Mouse (Mus musculus) midbrain, embryonic 14.5 days (tissue): ENCODE measurements around the gene Hlx. TPM values are rescaled to one million over a fixed set of nuclear protein-coding genes. Genes with fewer than 3 reads are reported as not detected.

ENCODE experiments used
- ATAC-seq: fragments of 200-750 bp; cut with Nextera tagmentation; 2 replicates; pipeline ENCODE4 v1.8.0; 2017; ENCODE audit warnings: moderate number of reproducible peaks, moderate library complexity; ENCODE audit not compliant: low FRiP score, low TSS enrichment
- DNase-seq: peaks from one replicate; pipeline ENCODE4 v3.0.0-alpha.2; 2015
- H3K27ac ChIP-seq: fragments of 300-500 bp; sonication (generic); replicated peaks from 2 replicates; pipeline ENCODE4 v1.5.1; 2014; ENCODE audit warnings: mild to moderate bottlenecking, low read depth, low read length, moderate library complexity
- H3K27me3 ChIP-seq: fragments of 300-500 bp; sonication (generic); 2 replicates; pipeline ENCODE4 v1.6.1; 2014; ENCODE audit warnings: low read length, control low read depth, mixed read lengths; ENCODE audit not compliant: control insufficient read depth, insufficient read depth
- H3K36me3 ChIP-seq: fragments of 300-500 bp; sonication (generic); 2 replicates; pipeline ENCODE4 v1.6.1; 2014; ENCODE audit warnings: low read length, control low read depth; ENCODE audit not compliant: control insufficient read depth, insufficient read depth
- H3K4me1 ChIP-seq: fragments of 300-500 bp; sonication (generic); 2 replicates; pipeline ENCODE4 v1.6.1; 2014; ENCODE audit warnings: mild to moderate bottlenecking, antibody characterized with exemption, low read length, control low read depth; ENCODE audit not compliant: control insufficient read depth, insufficient read depth
- H3K4me2 ChIP-seq: fragments of 300-500 bp; sonication (generic); 2 replicates; pipeline ENCODE4 v1.6.1; 2014; ENCODE audit warnings: mild to moderate bottlenecking, low read length, moderate library complexity
- H3K4me3 ChIP-seq: fragments of 300-500 bp; sonication (generic); replicated peaks from 2 replicates; pipeline ENCODE4 v1.5.1; 2014; ENCODE audit warnings: low read depth, low read length
- H3K9ac ChIP-seq: fragments of 300-500 bp; sonication (generic); replicated peaks from 2 replicates; pipeline ENCODE4 v1.6.1; 2014; ENCODE audit warnings: mild to moderate bottlenecking, low read length, moderate library complexity
- H3K9me3 ChIP-seq: fragments of 300-500 bp; sonication (generic); 2 replicates; pipeline ENCODE4 v1.6.1; 2016; ENCODE audit warnings: low read length, control low read depth, mixed read lengths; ENCODE audit not compliant: control insufficient read depth
- WGBS: fragments of 180-500 bp; shearing (Covaris S2); extraction: QIAGEN DNeasy Blood & Tissue Kit; methylation state at CpG from one replicate; pipeline ENCODE4 v1.1.7; 2014; 5-methylcytosine and 5-hydroxymethylcytosine counted together
- polyA plus RNA-seq: library from polyadenylated mRNA; unstranded; fragments of >200 nt; fragmentation: Nextera tagmentation; extraction: Ambion mirVana; gene quantifications from 2 replicates; pipeline ENCODE4 v1.2.1, GENCODE M21; 2014

The Hlx gene
- polyA plus RNA-seq, 1 experiment from 2014 or later, result 1.2 TPM

DNA sequence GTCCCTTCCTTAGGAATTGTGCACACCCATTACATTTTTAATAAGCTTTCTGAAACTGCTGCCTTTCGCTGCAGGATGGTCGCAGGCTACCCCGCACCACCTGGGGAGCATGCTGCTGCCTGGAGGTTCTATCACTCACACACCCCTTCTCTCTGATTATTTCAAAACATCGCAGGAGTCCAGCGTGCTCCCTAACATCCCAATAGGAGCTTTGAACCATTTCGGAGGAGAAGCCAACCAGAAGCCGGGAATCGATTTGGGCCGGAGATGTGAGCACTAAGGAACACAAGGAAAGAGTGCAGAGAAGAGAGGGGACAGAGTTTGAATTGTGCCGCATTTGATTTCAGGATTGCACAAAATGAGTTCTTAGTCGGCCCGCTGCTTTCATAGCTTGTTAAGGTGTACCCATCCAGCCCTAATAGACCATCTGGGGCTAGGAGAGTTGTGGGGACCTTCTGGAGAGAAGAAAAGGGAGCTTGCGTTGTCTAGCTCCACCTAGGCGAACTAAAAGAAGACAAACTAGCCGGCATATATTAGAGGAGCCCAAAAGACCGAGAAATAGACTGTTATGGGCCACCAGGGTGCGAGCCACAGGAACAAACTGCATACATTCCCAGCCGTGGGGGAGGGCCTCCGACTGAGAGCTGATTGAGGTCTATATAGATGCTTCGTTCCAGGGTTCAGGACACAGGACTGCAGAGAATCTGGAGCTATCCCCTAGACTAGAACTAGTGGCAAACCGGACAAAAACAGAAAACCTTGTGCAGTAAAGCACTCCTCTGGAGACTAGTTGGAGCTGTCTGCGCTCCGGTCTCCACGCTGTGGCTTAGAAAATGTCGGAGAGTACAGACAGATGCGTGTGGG lies 12.0 kb downstream of the Hlx start:
- no peaks in the 10 kb centered on the region for H3K4me1 ChIP-seq
- no peak overlapping the region for H3K4me2 ChIP-seq
- DNase-seq (no peak), ATAC-seq (no peak)
- WGBS, result 2% methylated on average over 26 of the region's 26 CpGs
- H3K9me3 ChIP-seq, result no peaks in the 10 kb centered on the region
- no peak overlapping the region for H3K9ac ChIP-seq
- no peak overlapping the region for H3K4me3 ChIP-seq
- no peak overlapping the region for H3K27ac ChIP-seq
- no peaks in the 10 kb centered on the region for H3K36me3 ChIP-seq
- peaks cover 97% of the 10 kb centered on the region for H3K27me3 ChIP-seq

DNA sequence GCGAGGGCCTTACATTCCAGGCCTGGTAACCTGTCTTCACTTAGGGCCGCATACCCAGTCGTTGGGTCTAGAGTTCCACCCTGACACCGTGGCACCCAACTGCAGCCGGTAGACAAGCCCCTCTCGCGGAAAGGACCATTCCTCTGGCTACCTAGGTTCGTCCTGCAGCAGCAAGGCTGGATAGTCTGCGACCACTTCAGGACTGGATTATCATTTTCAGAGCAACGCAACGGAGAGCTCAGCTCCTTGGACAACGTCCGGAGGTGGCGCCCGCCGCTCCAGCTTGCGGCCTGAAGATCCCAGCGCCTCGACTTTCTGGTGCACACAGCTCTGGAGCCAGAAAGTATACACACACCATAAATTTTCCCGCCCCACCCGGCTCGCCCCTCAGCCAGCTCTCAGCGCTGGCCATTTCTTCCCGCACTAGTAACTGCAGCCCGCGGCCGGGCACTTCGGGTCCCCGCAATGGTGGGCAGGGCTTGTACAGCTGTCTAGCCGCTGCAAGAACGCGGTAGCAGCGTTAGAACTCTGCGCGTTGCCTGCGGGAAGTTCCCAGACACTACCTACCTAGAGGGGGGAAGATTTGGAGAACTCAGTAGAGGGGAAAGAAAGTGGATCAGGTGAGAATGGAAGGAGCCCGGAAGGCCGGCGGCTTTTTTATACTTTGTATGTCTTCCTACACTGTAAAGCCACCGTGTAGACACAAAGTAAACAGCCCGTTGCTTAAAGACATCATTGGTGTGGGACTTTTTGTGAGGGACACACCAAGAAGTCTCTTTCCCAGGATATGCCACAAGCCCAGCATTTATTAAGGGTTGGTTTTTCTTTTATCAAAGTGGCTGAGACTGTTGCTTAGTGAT lies 13.9 kb downstream of the Hlx start:
- WGBS, result under 1% methylated on average over 41 of the region's 41 CpGs
- Histone ChIP-seq H3K4me3 (no peak overlapping the region), H3K9ac (no peak overlapping the region), H3K4me2 (0 out of 2 replicates have a peak overlapping the region, but pooled peaks have one; percentile 8), H3K27ac (no peak overlapping the region), H3K9me3 (no peaks in the 10 kb centered on the region), H3K36me3 (no peaks in the 10 kb centered on the region), H3K4me1 (no peaks in the 10 kb centered on the region), H3K27me3 (peaks cover 95% of the 10 kb centered on the region)
- DNase-seq (no peak), ATAC-seq (no peak)

DNA sequence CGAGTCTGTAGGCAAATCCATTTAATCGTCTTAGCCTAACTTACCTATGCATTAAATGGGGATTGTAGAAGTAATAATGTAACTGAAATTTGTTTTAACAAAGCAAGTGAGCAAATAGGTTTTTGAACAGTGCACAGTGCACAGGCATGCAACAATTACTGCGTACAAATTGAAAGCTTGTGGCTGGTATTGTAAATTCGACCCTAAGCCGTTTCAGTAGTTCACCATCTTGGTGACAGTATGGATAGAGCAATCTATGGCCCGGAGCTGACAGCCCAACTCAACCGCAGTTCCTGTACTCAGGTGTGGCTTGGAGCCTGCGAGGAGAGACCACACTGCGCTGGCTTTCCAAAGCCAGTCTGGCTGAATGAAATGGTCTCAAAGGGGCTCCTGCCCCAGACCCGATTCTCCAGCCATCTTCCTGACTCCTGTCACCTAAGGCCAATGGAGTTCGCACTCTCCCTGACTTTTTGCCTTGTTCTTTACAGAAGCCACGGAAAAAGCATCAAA lies 14.7 kb downstream of the Hlx start:
- no peak overlapping the region for H3K9ac ChIP-seq
- H3K36me3 ChIP-seq, result no peaks in the 10 kb centered on the region
- no peak overlapping the region for H3K27ac ChIP-seq
- H3K4me3 ChIP-seq, result no peak overlapping the region
- no peak for DNase-seq
- no peaks in the 10 kb centered on the region for H3K4me1 ChIP-seq
- ATAC-seq, result no peak
- WGBS, result 2% methylated on average over 12 of the region's 12 CpGs
- H3K4me2 ChIP-seq, result no peak overlapping the region
- H3K27me3 ChIP-seq, result peaks cover 88% of the 10 kb centered on the region
- H3K9me3 ChIP-seq, result no peaks in the 10 kb centered on the region

DNA sequence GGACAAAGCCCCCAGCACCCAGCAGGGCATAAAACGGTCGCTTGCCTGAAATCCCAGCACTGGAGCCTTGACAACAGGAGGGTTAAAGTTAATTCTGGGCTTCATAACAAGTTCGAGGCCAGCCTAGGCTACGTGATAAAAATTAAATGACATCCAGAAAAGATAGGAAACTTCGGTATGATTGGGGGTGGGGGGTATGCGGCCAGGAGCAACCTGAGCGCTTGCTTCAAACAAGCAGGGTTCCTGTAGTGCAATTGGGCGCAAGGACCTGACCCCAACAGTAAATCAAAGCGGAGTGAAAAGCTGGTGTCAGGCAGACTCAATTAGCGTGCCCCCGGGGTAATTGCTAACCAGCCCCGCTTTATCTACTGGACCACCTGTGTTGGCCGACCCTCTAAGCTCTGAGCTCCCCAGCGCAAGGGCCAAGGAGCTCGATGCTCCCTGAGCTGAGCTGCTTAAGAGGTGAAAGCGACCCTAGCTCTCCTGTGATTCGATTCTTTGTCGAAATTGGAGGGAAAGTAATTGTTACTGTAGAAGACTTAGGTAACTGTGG lies 15.3 kb downstream of the Hlx start:
- Histone ChIP-seq H3K27me3 (peaks cover 81% of the 10 kb centered on the region), H3K9ac (no peak overlapping the region), H3K4me1 (no peaks in the 10 kb centered on the region), H3K36me3 (no peaks in the 10 kb centered on the region), H3K4me2 (no peak overlapping the region), H3K27ac (no peak overlapping the region), H3K9me3 (no peaks in the 10 kb centered on the region), H3K4me3 (no peak overlapping the region)
- DNase-seq (no peak), ATAC-seq (no peak)
- 1% methylated on average over 18 of the region's 18 CpGs for WGBS

DNA sequence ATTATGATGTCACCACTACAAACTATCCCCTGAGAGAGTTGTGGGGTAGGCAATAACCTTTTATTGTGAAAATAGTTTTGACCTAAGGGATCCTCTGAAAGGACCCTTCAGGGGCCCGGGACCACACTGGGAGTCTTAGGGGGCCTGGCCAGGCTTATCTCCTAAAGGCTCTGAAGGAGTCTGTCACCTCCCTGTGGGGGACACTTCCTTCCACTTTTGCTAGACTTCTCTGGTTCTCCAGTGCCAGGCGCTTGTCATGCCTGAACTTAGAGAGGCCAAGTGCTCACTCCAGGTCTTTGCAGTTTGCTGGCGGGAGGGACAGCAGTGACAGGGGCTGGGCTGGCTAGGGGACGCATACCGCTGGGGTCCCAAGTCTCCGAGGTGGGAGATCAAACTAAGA lies 16.3 kb downstream of the Hlx start:
- no peaks in the 10 kb centered on the region for H3K4me1 ChIP-seq
- no peak overlapping the region for H3K4me3 ChIP-seq
- H3K9ac ChIP-seq, result no peak overlapping the region
- DNase-seq (no peak), ATAC-seq (no peak)
- no peaks in the 10 kb centered on the region for H3K36me3 ChIP-seq
- WGBS, result 1% methylated on average over 6 of the region's 6 CpGs
- no peak overlapping the region for H3K4me2 ChIP-seq
- H3K27ac ChIP-seq, result no peak overlapping the region
- peaks cover 71% of the 10 kb centered on the region for H3K27me3 ChIP-seq
- no peaks in the 10 kb centered on the region for H3K9me3 ChIP-seq

DNA sequence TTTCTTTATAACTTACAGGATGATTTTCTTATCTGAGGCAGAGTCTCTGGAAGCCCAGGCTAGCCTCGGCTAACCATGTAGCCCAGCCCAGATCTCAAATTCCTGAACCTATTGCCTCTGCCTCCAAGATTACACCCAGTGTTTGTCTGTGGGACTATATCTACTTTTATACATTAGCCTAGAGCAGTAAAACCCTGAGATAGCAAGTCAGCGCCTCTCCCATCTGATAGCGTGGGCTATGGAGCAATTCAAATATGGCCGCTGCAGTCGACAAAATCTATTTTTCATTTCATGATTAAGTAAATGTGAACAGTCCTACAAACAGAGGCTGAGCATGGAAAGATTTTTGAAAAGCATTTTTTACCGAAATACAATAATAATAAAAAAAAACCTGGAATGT lies 16.7 kb downstream of the Hlx start:
- H3K27me3 ChIP-seq, result peaks cover 67% of the 10 kb centered on the region
- H3K4me3 ChIP-seq, result no peak overlapping the region
- WGBS, result 20% methylated on average over 6 of the region's 6 CpGs
- H3K4me2 ChIP-seq, result no peak overlapping the region
- H3K36me3 ChIP-seq, result no peaks in the 10 kb centered on the region
- H3K27ac ChIP-seq, result no peak overlapping the region
- no peaks in the 10 kb centered on the region for H3K9me3 ChIP-seq
- no peak for ATAC-seq
- no peak for DNase-seq
- H3K4me1 ChIP-seq, result no peaks in the 10 kb centered on the region
- no peak overlapping the region for H3K9ac ChIP-seq

DNA sequence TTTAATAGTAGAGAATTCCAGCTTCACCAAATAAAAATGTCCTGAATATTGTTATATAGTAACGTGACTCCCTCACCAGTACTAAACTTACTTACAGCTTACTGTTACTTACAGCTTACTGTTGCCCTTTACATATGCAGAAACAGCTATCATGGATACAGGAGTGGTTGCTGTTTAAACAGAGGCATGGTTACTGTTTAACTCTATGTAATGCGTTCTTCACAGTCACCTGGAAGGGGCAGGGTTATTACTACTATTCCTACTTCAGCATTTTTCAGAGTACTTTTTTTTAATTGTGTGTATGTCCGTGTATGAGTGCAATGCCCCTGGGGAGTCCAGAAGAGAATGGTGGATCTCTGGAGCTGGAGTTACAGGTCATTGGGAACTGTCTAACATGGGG lies 17.9 kb downstream of the Hlx start:
- WGBS, result 31% methylated on average over 3 of the region's 3 CpGs
- no peak overlapping the region for H3K27ac ChIP-seq
- no peak overlapping the region for H3K4me2 ChIP-seq
- DNase-seq (no peak), ATAC-seq (no peak)
- no peaks in the 10 kb centered on the region for H3K4me1 ChIP-seq
- H3K9ac ChIP-seq, result no peak overlapping the region
- H3K4me3 ChIP-seq, result no peak overlapping the region
- H3K27me3 ChIP-seq, result peaks cover 55% of the 10 kb centered on the region
- no peaks in the 10 kb centered on the region for H3K9me3 ChIP-seq
- no peaks in the 10 kb centered on the region for H3K36me3 ChIP-seq

DNA sequence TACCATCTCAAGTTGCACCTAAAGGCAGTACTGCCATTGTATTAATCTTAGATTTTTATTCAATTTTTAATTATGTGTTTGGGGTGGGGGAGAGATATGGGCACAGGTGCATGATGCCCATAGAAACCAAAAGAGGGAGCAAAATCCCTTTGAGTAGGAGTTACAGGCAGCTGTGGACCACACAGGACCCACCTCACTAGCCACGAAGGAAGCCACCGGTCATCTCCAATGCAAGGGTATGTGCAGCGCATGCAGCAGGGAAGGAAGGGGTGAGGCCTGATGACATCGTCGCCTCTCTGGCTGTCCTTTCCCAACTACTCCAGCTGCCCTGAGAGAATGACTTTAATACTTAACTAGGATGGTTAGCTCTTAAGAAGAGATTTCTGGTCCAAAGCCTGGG lies 18.7 kb downstream of the Hlx start:
- H3K36me3 ChIP-seq, result no peaks in the 10 kb centered on the region
- no peaks in the 10 kb centered on the region for H3K9me3 ChIP-seq
- ATAC-seq (no peak), DNase-seq (no peak)
- no peak overlapping the region for H3K27ac ChIP-seq
- H3K4me2 ChIP-seq, result no peak overlapping the region
- H3K4me3 ChIP-seq, result no peak overlapping the region
- WGBS, result 62% methylated on average over 5 of the region's 5 CpGs
- no peaks in the 10 kb centered on the region for H3K4me1 ChIP-seq
- H3K27me3 ChIP-seq, result peaks cover 47% of the 10 kb centered on the region
- H3K9ac ChIP-seq, result no peak overlapping the region
